In genomic region chr1:75016846-75017245, GRCm38 (mm10) we compare ENCODE assay signal across 9 mouse cellular contexts.
A peak's percentile ranks its signal among the peaks of the same experiment; 100 is the strongest.
DNase-seq lines count a peak whose midpoint lies in the region; ATAC-seq lines count a peak whose summit lies in the region.
"Had no signal": no experiment of that assay in that cellular context is flagged by ENCODE, and none has a peak within 500 bp of the region (broad histone marks: within the 10 kb centered on the region; RNA-seq: fewer than 3 reads in every experiment).

No protein-coding gene starts in this region.

- no peaks in the 10 kb centered on the region for H3K36me3 ChIP-seq in limb, embryonic 11.5 days (ENCODE audit: control insufficient read depth, insufficient read depth, low read length)
- H3K36me3 ChIP-seq in neural tube, embryonic 14.5 days (ENCODE audit: control insufficient read depth, insufficient read depth, low read length): no peaks in the 10 kb centered on the region

- no peaks in the 10 kb centered on the region for H3K9me3 ChIP-seq in limb, embryonic 11.5 days (ENCODE audit: control insufficient read depth, low read length)
- H3K9me3 ChIP-seq in neural tube, embryonic 14.5 days (ENCODE audit: control insufficient read depth, low read length): no peaks in the 10 kb centered on the region

- peaks cover 10% of the 10 kb centered on the region; the same call in 1 of the 2 replicates for H3K4me1 ChIP-seq in limb, embryonic 11.5 days (ENCODE audit: control insufficient read depth, insufficient read depth, low read length)
- no peaks in the 10 kb centered on the region for H3K4me1 ChIP-seq in neural tube, embryonic 14.5 days (ENCODE audit: control insufficient read depth, insufficient read depth, low read length)

- WGBS in limb, embryonic 11.5 days: 6% methylated on average over 6 of the region's 6 CpGs
- 7% methylated on average over 6 of the region's 6 CpGs for WGBS in neural tube, embryonic 14.5 days

- no peak for ATAC-seq in limb, embryonic 11.5 days (ENCODE audit: insufficient number of reproducible peaks, low FRiP score, low TSS enrichment, low read depth)
- ATAC-seq in neural tube, embryonic 14.5 days (ENCODE audit: low read depth): peak; percentile 69; the same call in 1 of the 2 replicates

- H3K4me3 ChIP-seq in limb, embryonic 11.5 days (ENCODE audit: low read depth, low read length): no peak overlapping the region
- no peak overlapping the region for H3K4me3 ChIP-seq in neural tube, embryonic 14.5 days (ENCODE audit: low read depth, low read length)
- H3K4me3 ChIP-seq: erythroblast, embryonic 14.5 days had no signal

- H3K27ac ChIP-seq in limb, embryonic 11.5 days (replicated peaks; ENCODE audit: low read depth, low read length): no peak overlapping the region
- no peak overlapping the region for H3K27ac ChIP-seq in neural tube, embryonic 14.5 days (ENCODE audit: low read depth, low read length)

- H3K4me2 ChIP-seq in limb, embryonic 11.5 days (ENCODE audit: low read depth, severe bottlenecking): no peak overlapping the region
- no peak overlapping the region for H3K4me2 ChIP-seq in neural tube, embryonic 14.5 days (ENCODE audit: low read depth, low read length)

- H3K27me3 ChIP-seq in limb, embryonic 11.5 days (ENCODE audit: control insufficient read depth, insufficient read depth, low read length): no peaks in the 10 kb centered on the region
- no peaks in the 10 kb centered on the region for H3K27me3 ChIP-seq in neural tube, embryonic 14.5 days (ENCODE audit: control insufficient read depth, insufficient read depth, low read length)

- DNase-seq in 3134 (ENCODE audit: extremely low read depth, insufficient read length, low spot score) (peak; percentile 16), R1 (ENCODE audit: low read depth, low spot score) (peak; percentile 81)
- DNase-seq in cerebellum, postnatal 14 days: peak; percentile 92 to 96
- DNase-seq in gastrocnemius, adult 18-20 months (ENCODE audit: low spot score): peak; percentile 82
- DNase-seq in kidney, adult 9 months: peak; percentile 83
- DNase-seq in limb, embryonic 11.5 days (ENCODE audit: low spot score): peak; percentile 93
- DNase-seq in testis, postnatal 10 days (ENCODE audit: low spot score): peak; percentile 94

- no peak overlapping the region for H3K9ac ChIP-seq in limb, embryonic 11.5 days (ENCODE audit: low read length)
- no peak overlapping the region for H3K9ac ChIP-seq in neural tube, embryonic 14.5 days (replicated peaks; ENCODE audit: low read depth, low read length)

Comparison
In these comparisons a context has a peak if more than half of its experiments do, and no peak if none do; other contexts are left out.
1. DNase-seq: peak in every context shown above with its lines; median percentile 94 in cerebellum, postnatal 14 days; 94 in testis, postnatal 10 days; 93 in limb, embryonic 11.5 days; 83 in kidney, adult 9 months; 82 in gastrocnemius, adult 18-20 months; 81 in R1; 16 in 3134.